Mouse (Mus musculus) C2C12 (cell line): ENCODE measurements around the gene Pgrmc2.

Source experiments
- CTCF ChIP-seq: IDR thresholded peaks from one replicate; pipeline ENCODE4 v1.5.1; 2011; ENCODE audit not compliant: control insufficient read depth, insufficient read depth, insufficient read length
- FOSL1 ChIP-seq: IDR thresholded peaks from one replicate; pipeline ENCODE4 v1.8.0; 2011; ENCODE audit warnings: mild to moderate bottlenecking, low read length; ENCODE audit not compliant: poor library complexity, insufficient read depth, severe bottlenecking
- MAX ChIP-seq: IDR thresholded peaks from one replicate; pipeline ENCODE4 v1.6.1; 2011; ENCODE audit warnings: mild to moderate bottlenecking, control low read depth
- MYOD1 ChIP-seq: IDR thresholded peaks from one replicate; pipeline ENCODE4 v1.6.1; 2011; ENCODE audit warnings: low read depth; ENCODE audit not compliant: control insufficient read depth, insufficient read length
- MYOG ChIP-seq: IDR thresholded peaks from one replicate; pipeline ENCODE4 v1.6.1; 2011; ENCODE audit not compliant: control insufficient read depth, insufficient read length; ENCODE audit errors: extremely low read depth
- USF1 ChIP-seq: IDR thresholded peaks from one replicate; pipeline ENCODE4 v1.6.1; 2011; ENCODE audit warnings: low read depth, mild to moderate bottlenecking, control low read depth, moderate library complexity

GRCm38 (mm10) chr3:41123190-41123999 is 40.5 kb upstream of the Pgrmc2 start:
- TF ChIP-seq CTCF = no peak
- TF ChIP-seq MYOG = no peak
- no peak for TF ChIP-seq USF1
- TF ChIP-seq MAX = no peak
- no peak for TF ChIP-seq MYOD1
- no peak for TF ChIP-seq FOSL1
